Mouse (Mus musculus): ENCODE data around the gene Camta2.

- no peak for TF ChIP-seq CTCF (IDR thresholded peaks at IDR 0.05; ENCODE audit: borderline replicate concordance, control insufficient read depth, extremely low read depth, insufficient read depth, low read length, poor library complexity)
- no peak for TF ChIP-seq POLR2A (IDR thresholded peaks at IDR 0.05; ENCODE audit: control insufficient read depth, extremely low read depth, insufficient read depth, low read length, poor library complexity)
Measured at GRCm38 (mm10) chr11:70660571-70660970, 27.3 kb downstream of the Camta2 start.
